Mouse (Mus musculus): ENCODE data around the gene Iffo2. TPM values are rescaled to one million over a fixed set of nuclear protein-coding genes. Genes with fewer than 3 reads are reported as not detected.

The Iffo2 gene
- total RNA-seq, 2 experiments from 2014 or later: 18.8 to 19.4 TPM

- peak; percentile 4 to 6 for DNase-seq (ENCODE audit: low spot score in 2 of 2)
Measured at GRCm38 (mm10) chr4:139526475-139526874, 3.9 kb upstream of the Iffo2 start.

- no peak for DNase-seq (ENCODE audit: low spot score in 2 of 2)
Measured at GRCm38 (mm10) chr4:139532081-139532480, 1.7 kb downstream of the Iffo2 start.

- no peak for DNase-seq (ENCODE audit: low spot score in 2 of 2)
Measured at GRCm38 (mm10) chr4:139535127-139535695, 4.9 kb downstream of the Iffo2 start.

- no peak for DNase-seq (ENCODE audit: low spot score in 2 of 2)
Measured at GRCm38 (mm10) chr4:139535719-139536118, 5.4 kb downstream of the Iffo2 start.

- DNase-seq (ENCODE audit: low spot score in 2 of 2): no peak
Measured at GRCm38 (mm10) chr4:139536706-139537105, 6.4 kb downstream of the Iffo2 start.

GRCm38 (mm10) chr4:139540784-139541183, 10.4 kb downstream of the Iffo2 start:
- DNase-seq (ENCODE audit: low spot score in 2 of 2): no peak

GRCm38 (mm10) chr4:139545791-139546190, 15.4 kb downstream of the Iffo2 start:
- no peak for DNase-seq (ENCODE audit: low spot score in 2 of 2)

GRCm38 (mm10) chr4:139549448-139549847, 19.1 kb downstream of the Iffo2 start:
- DNase-seq (ENCODE audit: low spot score in 2 of 2): no peak

GRCm38 (mm10) chr4:139555235-139555634, 24.9 kb downstream of the Iffo2 start:
- no peak for DNase-seq (ENCODE audit: low spot score in 2 of 2)

- DNase-seq (ENCODE audit: low spot score in 2 of 2): no peak
Measured at GRCm38 (mm10) chr4:139555951-139556350, 25.6 kb downstream of the Iffo2 start.

GRCm38 (mm10) chr4:139568361-139568760, 38.0 kb downstream of the Iffo2 start:
- peak; percentile 33 to 49 for DNase-seq (ENCODE audit: low spot score in 2 of 2)

- DNase-seq (ENCODE audit: low spot score in 2 of 2): no peak
Measured at GRCm38 (mm10) chr4:139570756-139571155, 40.4 kb downstream of the Iffo2 start.

- no peak for DNase-seq (ENCODE audit: low spot score in 2 of 2)
Measured at GRCm38 (mm10) chr4:139572928-139573512, 42.7 kb downstream of the Iffo2 start.

GRCm38 (mm10) chr4:139574156-139574798, 43.9 kb downstream of the Iffo2 start:
- peak; percentile 98 to 99 for DNase-seq (ENCODE audit: low spot score in 2 of 2)

GRCm38 (mm10) chr4:139574799-139575672, 44.7 kb downstream of the Iffo2 start:
- DNase-seq (ENCODE audit: low spot score in 2 of 2): peak; percentile 56 to 64

GRCm38 (mm10) chr4:139575673-139576003, 45.3 kb downstream of the Iffo2 start:
- no peak for DNase-seq (ENCODE audit: low spot score in 2 of 2)

- no peak for DNase-seq (ENCODE audit: low spot score in 2 of 2)
Measured at GRCm38 (mm10) chr4:139576251-139576880, 46.0 kb downstream of the Iffo2 start.

- DNase-seq (ENCODE audit: low spot score in 2 of 2): no peak
Measured at GRCm38 (mm10) chr4:139577006-139577405, 46.7 kb downstream of the Iffo2 start.

- DNase-seq (ENCODE audit: low spot score in 2 of 2): no peak
Measured at GRCm38 (mm10) chr4:139578389-139578788, 48.0 kb downstream of the Iffo2 start.

- DNase-seq (ENCODE audit: low spot score in 2 of 2): no peak
Measured at GRCm38 (mm10) chr4:139579003-139579402, 48.7 kb downstream of the Iffo2 start.

- DNase-seq (ENCODE audit: low spot score in 2 of 2): no peak
Measured at GRCm38 (mm10) chr4:139579466-139579865, 49.1 kb downstream of the Iffo2 start.
